Mouse (Mus musculus) thymus, adult 2 months (tissue): Measurements from ENCODE around the gene Myo18b. TPM values are rescaled to one million over a fixed set of nuclear protein-coding genes. Genes with fewer than 3 reads are reported as not detected.

Source experiments
- DNase-seq: peaks from one replicate; pipeline ENCODE4 v3.0.0; 2021
- H3K27ac ChIP-seq: fragments of 200-500 bp; 2 replicates; pipeline ENCODE4 v1.5.1; 2012; ENCODE audit warnings: low read length, control low read depth; ENCODE audit not compliant: control insufficient read depth, insufficient read depth
- H3K27me3 ChIP-seq: fragments of 200-500 bp; 2 replicates; pipeline ENCODE4 v1.6.1; 2012; ENCODE audit warnings: mild to moderate bottlenecking, low read length, moderate library complexity, mixed read lengths; ENCODE audit not compliant: control insufficient read depth, insufficient read depth
- H3K36me3 ChIP-seq: fragments of 200-500 bp; 2 replicates; pipeline ENCODE4 v1.6.1; 2012; ENCODE audit warnings: mild to moderate bottlenecking, low read length, moderate library complexity; ENCODE audit not compliant: control insufficient read depth, insufficient read depth
- H3K4me1 ChIP-seq: fragments of 200-500 bp; replicated peaks from 2 replicates; pipeline ENCODE4 v1.6.1; 2012; ENCODE audit warnings: low read length; ENCODE audit not compliant: control insufficient read depth, insufficient read depth
- H3K4me3 ChIP-seq: fragments of 200-500 bp; 2 replicates; pipeline ENCODE4 v1.5.1; 2012; ENCODE audit warnings: mild to moderate bottlenecking, low read length, control low read depth, moderate library complexity; ENCODE audit not compliant: control insufficient read depth, insufficient read depth
- CTCF ChIP-seq: fragments of 200-500 bp; IDR thresholded peaks from 2 replicates; pipeline ENCODE4 v1.5.1; 2012; ENCODE audit warnings: mild to moderate bottlenecking, control low read depth, low read length, moderate library complexity, borderline replicate concordance; ENCODE audit not compliant: control insufficient read depth, poor library complexity, insufficient read depth; ENCODE audit errors: extremely low read depth
- POLR2A ChIP-seq: fragments of 200-500 bp; IDR thresholded peaks from 2 replicates; pipeline ENCODE4 v1.6.1; 2012; ENCODE audit warnings: mild to moderate bottlenecking, low read length, control low read depth, moderate library complexity; ENCODE audit not compliant: control insufficient read depth, poor library complexity, insufficient read depth; ENCODE audit errors: extremely low read depth
- WGBS: fragments of 180-500 bp; shearing (Covaris S2); methylation state at CpG from one replicate; pipeline ENCODE4 v1.1.7; 2018; 5-methylcytosine and 5-hydroxymethylcytosine counted together
- polyA plus RNA-seq: library from polyadenylated mRNA; depleted of rRNA; stranded (reverse); fragments of >200 nt; gene quantifications from 2 replicates; pipeline ENCODE4 v1.2.3, GENCODE M21; 2012

Myo18b gene
- polyA plus RNA-seq, 1 experiment, result 3.8 TPM

DNA sequence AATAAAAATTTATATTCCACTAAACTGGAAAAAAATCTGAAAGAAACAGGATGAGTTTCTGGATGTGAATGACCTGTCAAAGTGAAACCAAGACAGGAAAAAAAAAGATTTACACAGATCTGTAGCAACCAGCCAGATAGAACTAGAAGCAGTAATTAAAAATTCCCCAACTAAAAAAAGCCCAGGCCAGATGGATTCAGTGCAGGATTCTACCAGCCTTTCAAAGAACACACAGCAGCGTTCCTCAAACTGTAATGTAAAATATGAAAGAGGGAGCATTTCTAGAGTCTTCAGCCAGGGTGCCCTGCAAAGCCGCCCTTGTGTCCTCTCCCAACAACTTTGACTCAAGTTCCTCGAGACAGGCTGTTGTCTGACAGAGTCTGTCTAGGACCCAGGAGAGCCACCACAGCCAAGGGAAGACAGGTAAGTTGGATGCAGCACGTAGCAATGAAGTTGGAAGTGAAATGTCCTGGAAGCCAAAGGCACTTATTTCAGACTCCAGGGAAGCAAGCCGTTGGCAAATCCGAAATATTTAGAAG is 246.9 kb downstream of the Myo18b start:
- H3K4me1 ChIP-seq, result no peaks in the 10 kb centered on the region
- TF ChIP-seq POLR2A, result no peak
- no peak for TF ChIP-seq CTCF
- H3K27me3 ChIP-seq, result no peaks in the 10 kb centered on the region
- no peaks in the 10 kb centered on the region for H3K36me3 ChIP-seq
- 77% methylated on average over 6 of the region's 6 CpGs for WGBS
- H3K4me3 ChIP-seq, result no peak overlapping the region
- DNase-seq, result no peak
- H3K27ac ChIP-seq, result no peak overlapping the region

DNA sequence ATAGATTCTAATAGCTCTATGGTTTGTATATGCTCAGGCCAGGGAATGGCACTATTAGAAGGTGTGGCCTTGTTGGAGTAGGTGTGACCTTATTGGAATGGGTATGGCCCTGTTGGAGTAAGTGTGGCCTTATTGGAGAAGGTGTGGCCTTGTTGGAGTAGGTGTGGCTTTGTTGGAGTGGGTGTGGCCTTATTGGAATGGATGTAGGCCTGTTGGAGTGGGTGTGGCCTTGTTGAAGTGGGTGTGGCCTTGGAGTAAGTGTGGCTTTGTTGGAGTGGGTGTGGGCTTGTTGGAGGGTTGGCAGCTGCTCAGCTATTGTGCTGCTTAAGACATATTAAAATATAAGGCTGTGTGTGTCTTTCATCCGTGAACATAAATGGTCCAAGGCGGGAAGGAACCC is 249.3 kb downstream of the Myo18b start:
- Histone ChIP-seq H3K27ac (no peak overlapping the region), H3K4me1 (no peaks in the 10 kb centered on the region), H3K36me3 (no peaks in the 10 kb centered on the region), H3K27me3 (no peaks in the 10 kb centered on the region), H3K4me3 (no peak overlapping the region)
- TF ChIP-seq CTCF (no peak), POLR2A (no peak)
- 87% methylated on average over 2 of the region's 2 CpGs for WGBS
- no peak for DNase-seq

DNA sequence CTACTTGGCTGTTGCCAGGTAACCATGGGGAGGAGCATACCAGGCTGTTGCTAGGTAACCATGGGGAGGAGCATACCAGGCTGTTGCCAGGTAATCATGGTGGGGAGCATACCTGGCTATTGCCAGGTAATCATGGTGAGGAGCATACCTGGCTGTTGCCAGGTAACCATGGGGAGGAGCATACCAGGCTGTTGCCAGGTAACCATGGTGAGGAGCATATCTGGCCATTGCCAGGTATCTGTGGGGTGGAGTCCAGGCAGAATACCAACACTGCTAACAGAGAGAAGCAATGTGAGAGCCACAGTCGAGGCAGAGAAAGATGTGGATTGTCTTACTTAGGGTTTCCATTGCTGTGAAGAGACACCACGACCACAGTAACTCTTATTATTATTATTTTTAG is 250.6 kb downstream of the Myo18b start:
- no peak for TF ChIP-seq POLR2A
- Histone ChIP-seq H3K27ac (no peak overlapping the region), H3K27me3 (no peaks in the 10 kb centered on the region), H3K4me3 (no peak overlapping the region), H3K36me3 (no peaks in the 10 kb centered on the region), H3K4me1 (no peaks in the 10 kb centered on the region)
- WGBS, result 82% methylated on average over 2 of the region's 2 CpGs
- no peak for DNase-seq

DNA sequence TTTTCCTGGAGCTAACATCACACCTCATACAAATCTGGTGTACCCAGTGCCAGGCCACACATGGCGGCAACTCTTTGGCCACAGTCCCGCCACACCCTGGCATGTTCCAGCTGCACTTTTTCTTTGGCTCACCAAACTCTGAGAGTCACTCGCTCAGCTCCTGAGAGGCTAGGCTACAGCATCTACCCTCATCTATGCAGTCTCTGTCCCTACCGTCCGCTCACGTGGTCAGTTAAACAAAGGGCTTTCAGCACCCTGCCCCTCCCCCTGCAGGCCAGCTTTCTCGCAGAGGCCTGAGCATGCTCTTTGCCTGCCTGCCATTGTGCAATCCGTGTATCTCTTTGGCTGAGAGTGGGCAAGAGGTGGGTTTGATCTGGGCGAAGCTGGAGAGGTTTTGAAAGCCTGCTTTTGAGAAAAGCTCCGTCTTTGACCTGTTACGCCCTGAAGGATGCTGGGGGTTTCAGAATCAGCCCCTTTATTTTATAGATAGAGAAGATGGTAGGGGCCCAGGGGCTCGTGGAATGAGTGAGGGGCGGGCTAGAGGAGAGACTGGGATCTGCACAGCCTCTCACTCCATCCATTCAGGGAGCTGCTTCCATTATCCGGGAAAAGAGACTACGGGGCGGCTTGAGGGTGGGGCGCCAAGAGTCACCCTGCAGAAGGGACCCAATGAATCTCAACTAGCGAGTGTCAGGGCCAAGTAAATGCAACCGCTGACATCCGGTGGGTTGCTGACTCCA is 252.5 kb downstream of the Myo18b start:
- no peak overlapping the region for H3K27ac ChIP-seq
- H3K4me1 ChIP-seq, result no peaks in the 10 kb centered on the region
- no peaks in the 10 kb centered on the region for H3K27me3 ChIP-seq
- DNase-seq, result no peak
- no peak overlapping the region for H3K4me3 ChIP-seq
- TF ChIP-seq CTCF, result no peak
- TF ChIP-seq POLR2A, result no peak
- 56% methylated on average over 19 of the region's 20 CpGs for WGBS
- no peaks in the 10 kb centered on the region for H3K36me3 ChIP-seq

DNA sequence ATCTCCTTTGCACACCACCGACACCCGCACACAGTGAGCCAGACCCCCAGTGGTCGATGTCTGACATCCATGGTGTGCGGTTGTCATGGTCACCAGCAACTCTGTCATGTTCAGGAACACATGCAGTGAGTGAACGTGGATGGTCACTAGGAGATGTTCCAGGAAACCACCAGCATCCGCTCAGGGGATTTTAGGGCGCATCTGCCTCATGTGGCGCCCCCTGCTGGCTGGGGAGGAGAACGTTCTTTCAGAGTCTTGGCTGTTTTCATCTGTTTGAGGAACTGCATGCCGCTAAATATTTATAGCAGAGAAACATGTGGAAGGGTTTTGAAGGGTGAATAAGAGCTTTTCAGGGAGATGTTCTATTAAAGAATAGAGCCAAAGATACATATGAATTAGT is 253.4 kb downstream of the Myo18b start:
- Histone ChIP-seq H3K4me1 (no peaks in the 10 kb centered on the region), H3K36me3 (no peaks in the 10 kb centered on the region), H3K27me3 (no peaks in the 10 kb centered on the region), H3K4me3 (no peak overlapping the region), H3K27ac (no peak overlapping the region)
- no peak for DNase-seq
- 52% methylated on average over 10 of the region's 10 CpGs for WGBS
- TF ChIP-seq CTCF (peak; percentile 66; the same call in 1 of the 2 replicates), POLR2A (no peak)

DNA sequence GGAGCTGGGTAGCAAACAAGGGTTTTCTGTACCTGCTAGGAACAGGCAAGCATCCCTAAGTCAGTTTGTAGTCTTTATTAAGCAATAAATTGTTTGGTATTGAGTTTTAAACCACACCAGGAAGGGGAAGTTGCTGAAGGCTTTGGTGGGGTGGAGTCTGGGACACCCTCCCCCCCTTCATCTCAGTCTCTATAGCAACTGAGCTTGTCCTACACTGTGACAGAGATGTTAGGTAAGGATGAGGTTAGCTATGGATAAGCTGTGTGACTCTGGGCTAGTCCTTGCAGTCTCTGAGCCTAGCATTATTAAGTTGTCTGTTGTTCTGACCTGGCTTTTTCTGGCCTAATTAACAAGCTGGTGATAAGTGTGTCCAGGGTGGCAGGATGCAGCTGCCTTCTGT is 254.4 kb downstream of the Myo18b start:
- Histone ChIP-seq H3K36me3 (no peaks in the 10 kb centered on the region), H3K4me3 (no peak overlapping the region), H3K27me3 (no peaks in the 10 kb centered on the region), H3K4me1 (no peaks in the 10 kb centered on the region), H3K27ac (no peak overlapping the region)
- TF ChIP-seq CTCF (no peak), POLR2A (no peak)
- no peak for DNase-seq

DNA sequence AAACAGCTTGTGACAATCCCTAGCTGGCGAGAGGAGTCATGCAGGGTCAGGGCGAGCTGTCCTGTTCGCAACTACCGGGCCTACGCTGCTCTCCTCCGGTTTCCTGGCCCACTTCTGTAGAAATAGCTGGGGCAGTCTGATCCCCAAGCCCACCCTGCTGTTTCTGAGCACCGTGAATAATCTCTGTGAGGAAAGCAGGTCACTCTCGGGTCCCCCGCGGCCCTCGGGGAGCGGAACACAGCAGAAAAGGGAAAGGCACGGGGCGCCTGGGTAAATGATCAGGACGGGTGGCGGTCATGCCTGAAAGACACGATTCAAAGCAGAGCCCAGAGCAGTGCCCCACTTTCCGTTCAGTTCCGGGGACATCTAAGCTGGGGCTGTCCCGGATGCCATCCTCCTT is 255.0 kb downstream of the Myo18b start:
- whole genome bisulfite sequencing, result 27% methylated on average over 20 of the region's 20 CpGs
- DNase-seq, result no peak
- no peak overlapping the region for H3K4me3 ChIP-seq
- H3K36me3 ChIP-seq, result no peaks in the 10 kb centered on the region
- TF ChIP-seq POLR2A (no peak), CTCF (no peak)
- H3K27me3 ChIP-seq, result no peaks in the 10 kb centered on the region
- H3K4me1 ChIP-seq, result no peaks in the 10 kb centered on the region
- H3K27ac ChIP-seq, result no peak overlapping the region
